Mouse (Mus musculus): Measurements from ENCODE around the gene Fosb. TPM values are rescaled to one million over a fixed set of nuclear protein-coding genes. Genes with fewer than 3 reads are reported as not detected.

Fosb gene
- total and polyA plus RNA-seq, 2 experiments from 2014 or later: 0.36 to 5.1 TPM

DNA sequence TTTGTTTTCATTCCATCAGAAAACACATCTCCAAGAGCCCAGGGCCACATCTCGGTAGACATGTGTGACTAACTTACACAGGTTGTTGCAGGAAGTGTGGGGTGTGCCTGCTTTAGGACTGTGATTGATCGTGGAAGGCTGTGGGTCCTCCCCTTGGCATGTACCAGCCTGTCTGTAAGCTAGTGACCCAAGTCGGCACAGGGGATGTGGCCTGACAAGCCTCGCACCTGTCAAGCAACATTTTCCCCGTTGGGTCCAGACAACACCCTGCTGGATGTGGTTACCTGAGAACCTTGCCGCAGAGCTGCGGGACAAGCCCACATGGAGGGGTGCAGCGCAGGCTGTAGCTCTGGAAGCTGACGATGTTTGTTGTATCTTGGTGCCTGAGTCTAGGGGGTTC is 12.6 kb upstream of the Fosb start:
- H3K9me3 ChIP-seq (ENCODE audit: low read length): no peaks in the 10 kb centered on the region
- H3K4me3 ChIP-seq (ENCODE audit: low read depth, low read length): no peak overlapping the region
- H3K36me3 ChIP-seq (ENCODE audit: insufficient read depth): no peaks in the 10 kb centered on the region
- no peak for TF ChIP-seq CTCF (IDR thresholded peaks at IDR 0.05; ENCODE audit: low read depth)
- peaks cover 20% of the 10 kb centered on the region; the same call in 1 of the 2 replicates for H3K4me1 ChIP-seq (ENCODE audit: insufficient read depth)
- no peaks in the 10 kb centered on the region for H3K27me3 ChIP-seq (ENCODE audit: insufficient read depth, low read length)
- H3K4me2 ChIP-seq (ENCODE audit: low read depth): no peak overlapping the region
- no peak for ATAC-seq
- H3K27ac ChIP-seq (ENCODE audit: low read depth, low read length): no peak overlapping the region
- H3K9ac ChIP-seq: no peak overlapping the region
- no peak for DNase-seq
- WGBS: 66% methylated on average over 9 of the region's 9 CpGs

DNA sequence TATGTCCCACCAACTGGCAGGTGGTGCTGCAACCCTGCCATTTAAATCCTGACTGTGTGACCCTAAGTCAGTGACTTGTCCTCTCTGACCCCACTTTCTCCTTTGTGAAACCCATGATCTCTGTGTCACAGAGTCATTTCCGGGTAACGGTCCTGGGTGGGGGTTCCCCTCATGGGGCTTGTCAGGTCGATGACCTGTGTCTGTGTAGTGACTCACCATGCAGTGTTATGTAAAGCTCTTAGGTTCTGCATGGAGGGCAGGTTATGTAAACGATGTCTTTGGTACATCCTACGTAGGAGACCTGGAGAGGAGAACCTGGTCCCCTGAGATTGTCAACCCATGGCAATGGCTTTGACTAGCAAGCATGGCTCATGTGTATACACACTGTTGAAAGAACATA is 11.6 kb upstream of the Fosb start:
- H3K9me3 ChIP-seq (ENCODE audit: low read length): no peaks in the 10 kb centered on the region
- DNase-seq: no peak
- no peak for ATAC-seq
- 76% methylated on average over 5 of the region's 5 CpGs for WGBS
- H3K4me3 ChIP-seq (ENCODE audit: low read depth, low read length): no peak overlapping the region
- H3K27me3 ChIP-seq (ENCODE audit: insufficient read depth, low read length): no peaks in the 10 kb centered on the region
- peaks cover 11% of the 10 kb centered on the region; the same call in 1 of the 2 replicates for H3K4me1 ChIP-seq (ENCODE audit: insufficient read depth)
- H3K36me3 ChIP-seq (ENCODE audit: insufficient read depth): no peaks in the 10 kb centered on the region
- H3K4me2 ChIP-seq (ENCODE audit: low read depth): no peak overlapping the region
- no peak overlapping the region for H3K27ac ChIP-seq (ENCODE audit: low read depth, low read length)
- no peak for TF ChIP-seq CTCF (IDR thresholded peaks at IDR 0.05; ENCODE audit: low read depth)
- H3K9ac ChIP-seq: no peak overlapping the region

DNA sequence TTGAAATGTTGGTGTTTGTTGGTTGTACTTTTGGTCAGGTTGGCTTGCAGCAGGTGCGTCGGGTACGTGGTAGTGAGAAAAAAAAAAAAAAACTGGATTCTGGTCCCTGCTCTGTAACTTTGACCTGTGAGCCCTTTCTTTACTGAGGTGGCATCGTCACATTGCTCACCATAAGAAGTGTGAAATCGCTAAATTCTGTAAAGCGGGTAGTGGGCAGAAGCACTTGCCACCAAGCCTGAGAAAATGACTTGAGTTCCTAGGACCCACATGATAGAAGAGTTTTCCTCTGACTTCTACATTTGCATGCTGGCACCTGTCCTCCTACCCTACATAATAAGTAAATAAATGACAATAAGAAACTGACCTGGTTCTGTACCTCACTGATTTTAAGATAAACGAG is 10.8 kb upstream of the Fosb start:
- no peaks in the 10 kb centered on the region for H3K9me3 ChIP-seq (ENCODE audit: low read length)
- H3K36me3 ChIP-seq (ENCODE audit: insufficient read depth): no peaks in the 10 kb centered on the region
- H3K4me3 ChIP-seq (ENCODE audit: low read depth, low read length): peak overlapping the region; percentile 65; the same call in 1 of the 2 replicates
- 46% methylated on average over 7 of the region's 7 CpGs for WGBS
- H3K9ac ChIP-seq: no peak overlapping the region
- peak overlapping the region; percentile 82 for H3K4me2 ChIP-seq (ENCODE audit: low read depth)
- ATAC-seq: no peak
- H3K4me1 ChIP-seq (ENCODE audit: insufficient read depth): peaks cover 7% of the 10 kb centered on the region; the same call in 1 of the 2 replicates
- H3K27me3 ChIP-seq (ENCODE audit: insufficient read depth, low read length): no peaks in the 10 kb centered on the region
- TF ChIP-seq CTCF (IDR thresholded peaks at IDR 0.05; ENCODE audit: low read depth): no peak
- H3K27ac ChIP-seq (ENCODE audit: low read depth, low read length): no peak overlapping the region; the same call in 1 of the 2 replicates
- no peak for DNase-seq

DNA sequence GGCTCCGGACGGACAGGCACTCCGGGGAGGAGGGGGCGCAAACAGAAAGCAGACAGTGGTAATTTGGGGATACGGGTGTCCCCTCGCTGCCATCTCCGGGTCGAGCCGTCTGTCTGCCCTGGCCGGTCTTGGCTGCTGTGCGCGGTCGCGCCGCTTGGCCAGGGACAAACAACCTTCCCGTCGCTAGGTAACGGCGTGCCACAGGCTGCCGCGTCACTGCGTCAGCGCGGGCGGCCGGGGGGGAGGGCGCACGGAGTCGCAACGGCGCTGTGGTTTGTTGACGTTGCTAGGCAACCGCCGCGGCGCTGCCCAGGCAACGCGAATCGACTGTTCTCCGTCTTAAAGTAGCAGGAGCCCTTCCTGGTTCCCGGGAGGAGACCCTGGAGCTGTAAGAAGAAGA is 10.1 kb upstream of the Fosb start:
- peak overlapping the region; percentile 58 for H3K9ac ChIP-seq
- no peaks in the 10 kb centered on the region for H3K36me3 ChIP-seq (ENCODE audit: insufficient read depth)
- H3K9me3 ChIP-seq (ENCODE audit: low read length): no peaks in the 10 kb centered on the region
- H3K4me1 ChIP-seq (ENCODE audit: insufficient read depth): peaks cover 7% of the 10 kb centered on the region; the same call in 1 of the 2 replicates
- peak; percentile 34; the same call in 1 of the 2 replicates for TF ChIP-seq CTCF (IDR thresholded peaks at IDR 0.05; ENCODE audit: low read depth)
- peak overlapping the region; percentile 82 for H3K4me2 ChIP-seq (ENCODE audit: low read depth)
- DNase-seq: peak; percentile 98
- peak; percentile 99 for ATAC-seq
- H3K27me3 ChIP-seq (ENCODE audit: insufficient read depth, low read length): no peaks in the 10 kb centered on the region
- H3K4me3 ChIP-seq (ENCODE audit: low read depth, low read length): peak overlapping the region; percentile 65
- under 1% methylated on average over 41 of the region's 41 CpGs for WGBS
- peak overlapping the region; percentile 62 for H3K27ac ChIP-seq (ENCODE audit: low read depth, low read length)

DNA sequence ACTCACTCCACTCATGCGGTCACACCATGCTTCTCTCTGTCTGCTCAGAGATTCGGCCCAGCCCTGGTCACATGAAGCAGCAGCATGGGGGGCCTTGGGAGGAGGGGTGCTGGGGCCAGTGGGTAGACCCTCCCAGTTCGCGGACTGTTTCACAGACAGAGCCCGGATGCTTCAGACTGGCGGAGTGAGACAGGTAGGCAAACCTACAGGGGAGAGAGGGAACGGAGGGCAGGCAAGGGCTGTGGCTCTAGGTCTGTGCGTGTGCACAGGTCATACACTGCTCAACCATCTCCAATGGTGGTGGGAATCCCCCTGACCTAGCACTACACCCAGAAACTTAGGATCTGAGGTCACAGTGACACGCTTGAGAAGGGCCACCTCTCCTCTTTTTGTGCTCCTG is 9.6 kb upstream of the Fosb start:
- Histone ChIP-seq H3K27me3 (ENCODE audit: insufficient read depth, low read length) (no peaks in the 10 kb centered on the region), H3K36me3 (ENCODE audit: insufficient read depth) (no peaks in the 10 kb centered on the region), H3K4me3 (ENCODE audit: low read depth, low read length) (peak overlapping the region; percentile 65), H3K27ac (ENCODE audit: low read depth, low read length) (peak overlapping the region; percentile 62), H3K4me2 (ENCODE audit: low read depth) (peak overlapping the region; percentile 82), H3K9me3 (ENCODE audit: low read length) (no peaks in the 10 kb centered on the region), H3K9ac (peak overlapping the region; percentile 58), H3K4me1 (ENCODE audit: insufficient read depth) (peaks cover 7% of the 10 kb centered on the region; the same call in 1 of the 2 replicates)
- WGBS: 15% methylated on average over 9 of the region's 9 CpGs
- DNase-seq: no peak
- ATAC-seq: peak; percentile 57
- no peak for TF ChIP-seq CTCF (IDR thresholded peaks at IDR 0.05; ENCODE audit: low read depth)

DNA sequence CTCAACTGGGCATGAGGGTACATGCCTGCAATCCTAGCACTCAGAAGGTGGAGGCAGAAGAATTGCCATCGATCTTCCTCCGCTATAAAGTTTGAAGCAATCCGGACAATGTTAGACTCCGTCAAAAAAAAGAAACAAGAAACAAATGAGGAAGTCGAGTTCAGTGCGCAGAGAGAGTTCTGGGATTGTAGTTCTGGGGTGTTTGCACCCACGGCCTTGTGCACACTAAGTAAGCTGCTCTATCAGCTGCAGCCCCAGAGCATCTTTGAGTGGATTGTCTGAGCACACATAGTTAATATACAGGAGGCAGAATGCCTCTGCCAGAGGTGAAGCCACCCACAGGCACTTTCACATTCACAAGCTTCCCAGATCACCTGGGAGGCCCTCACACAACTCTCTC is 8.8 kb upstream of the Fosb start:
- Histone ChIP-seq H3K27ac (ENCODE audit: low read depth, low read length) (no peak overlapping the region), H3K4me3 (ENCODE audit: low read depth, low read length) (no peak overlapping the region), H3K4me1 (ENCODE audit: insufficient read depth) (peaks cover 7% of the 10 kb centered on the region; the same call in 1 of the 2 replicates), H3K27me3 (ENCODE audit: insufficient read depth, low read length) (no peaks in the 10 kb centered on the region), H3K36me3 (ENCODE audit: insufficient read depth) (no peaks in the 10 kb centered on the region), H3K9me3 (ENCODE audit: low read length) (no peaks in the 10 kb centered on the region), H3K4me2 (ENCODE audit: low read depth) (no peak overlapping the region), H3K9ac (no peak overlapping the region)
- DNase-seq (no peak), ATAC-seq (no peak)
- 82% methylated on average over 7 of the region's 7 CpGs for WGBS
- no peak for TF ChIP-seq CTCF (IDR thresholded peaks at IDR 0.05; ENCODE audit: low read depth)

DNA sequence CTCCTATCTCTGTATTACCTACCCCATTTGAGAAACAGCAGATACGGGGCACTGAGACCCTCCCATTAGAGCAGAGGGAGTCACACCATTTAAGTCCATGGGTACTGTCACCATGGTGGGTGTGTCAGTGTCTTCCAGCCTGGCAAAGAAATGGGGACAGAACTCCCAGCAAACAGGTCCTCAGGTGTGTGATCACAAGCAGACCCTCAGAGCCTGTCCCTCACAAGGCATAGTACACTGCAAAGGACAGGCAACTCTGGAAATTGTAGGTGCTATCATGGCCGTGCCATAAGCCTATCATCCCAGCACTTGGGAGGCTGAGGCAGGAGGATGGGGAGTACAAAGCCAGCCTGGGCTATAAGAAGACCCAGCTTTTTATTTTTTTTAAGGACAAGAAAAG is 8.3 kb upstream of the Fosb start:
- Histone ChIP-seq H3K9ac (no peak overlapping the region), H3K9me3 (ENCODE audit: low read length) (no peaks in the 10 kb centered on the region), H3K4me1 (ENCODE audit: insufficient read depth) (peaks cover 7% of the 10 kb centered on the region; the same call in 1 of the 2 replicates), H3K4me3 (ENCODE audit: low read depth, low read length) (no peak overlapping the region), H3K27me3 (ENCODE audit: insufficient read depth, low read length) (no peaks in the 10 kb centered on the region), H3K36me3 (ENCODE audit: insufficient read depth) (no peaks in the 10 kb centered on the region), H3K27ac (ENCODE audit: low read depth, low read length) (no peak overlapping the region), H3K4me2 (ENCODE audit: low read depth) (no peak overlapping the region)
- no peak for TF ChIP-seq CTCF (IDR thresholded peaks at IDR 0.05; ENCODE audit: low read depth)
- ATAC-seq (no peak), DNase-seq (no peak)
- WGBS: 70% methylated on average over 2 of the region's 2 CpGs

Data from forebrain, postnatal 0 days (tissue).